Mouse (Mus musculus): ENCODE results near the gene Zfp747. TPM values are rescaled to one million over a fixed set of nuclear protein-coding genes. Genes with fewer than 3 reads are reported as not detected.
"Not testable (repeated sequence)": the region's sequence is repeated elsewhere in the genome, so short reads cannot be mapped to it uniquely, and the experiment has no call there.

Zfp747 gene
- polyA plus RNA-seq, 1 experiment from 2014 or later = 8.7 TPM

- Histone ChIP-seq H3K9ac (ENCODE audit: low read depth, low read length) (no peak overlapping the region), H3K27me3 (replicated peaks; ENCODE audit: control insufficient read depth, insufficient read depth, low read length) (no peaks in the 10 kb centered on the region; the same call in 1 of the 2 replicates), H3K4me3 (ENCODE audit: low read length) (no peak overlapping the region), H3K36me3 (ENCODE audit: control insufficient read depth, insufficient read depth, low read length) (no peaks in the 10 kb centered on the region), H3K9me3 (ENCODE audit: control insufficient read depth, low read length) (no peaks in the 10 kb centered on the region), H3K4me1 (ENCODE audit: control insufficient read depth, insufficient read depth, low read depth, low read length) (no peaks in the 10 kb centered on the region), H3K4me2 (ENCODE audit: low read length) (no peak overlapping the region), H3K27ac (ENCODE audit: low read depth, low read length) (no peak overlapping the region)
- 63% methylated on average over 3 of the region's 3 CpGs for WGBS
- ATAC-seq = no peak
Measured at GRCm38 (mm10) chr7:127400355-127400754, 24.5 kb upstream of the Zfp747 start.

- ATAC-seq = peak; percentile 19; the same call in 1 of the 2 replicates
Measured at GRCm38 (mm10) chr7:127393944-127394333, 18.1 kb upstream of the Zfp747 start.

GRCm38 (mm10) chr7:127393157-127393943 lies 17.5 kb upstream of the Zfp747 start, which contains the start of gene E430018J23Rik:
Gene E430018J23Rik (minus strand): TSS chr7:127393629.
- Histone ChIP-seq H3K9me3 (ENCODE audit: control insufficient read depth, low read length) (no peaks in the 10 kb centered on the region), H3K4me3 (ENCODE audit: low read length) (peak within 1 kb of the TSS; percentile 72), H3K36me3 (ENCODE audit: control insufficient read depth, insufficient read depth, low read length) (no peaks in the 10 kb centered on the region), H3K4me1 (ENCODE audit: control insufficient read depth, insufficient read depth, low read depth, low read length) (peaks cover 10% of the 10 kb centered on the region), H3K4me2 (ENCODE audit: low read length) (peak within 1 kb of the TSS; percentile 71), H3K9ac (ENCODE audit: low read depth, low read length) (peak within 1 kb of the TSS; percentile 89), H3K27me3 (replicated peaks; ENCODE audit: control insufficient read depth, insufficient read depth, low read length) (no peaks in the 10 kb centered on the region; the same call in 1 of the 2 replicates), H3K27ac (ENCODE audit: low read depth, low read length) (peak within 1 kb of the TSS; percentile 91)
- under 1% methylated on average over 44 of the region's 45 CpGs for WGBS
- peak; percentile 96 for ATAC-seq

More at GRCm38 (mm10) chr7:127393944-127394333, 18.1 kb upstream of the Zfp747 start:
- Histone ChIP-seq H3K4me1 (ENCODE audit: control insufficient read depth, insufficient read depth, low read depth, low read length) (peaks cover 10% of the 10 kb centered on the region), H3K4me3 (ENCODE audit: low read length) (peak overlapping the region; percentile 72), H3K27me3 (replicated peaks; ENCODE audit: control insufficient read depth, insufficient read depth, low read length) (no peaks in the 10 kb centered on the region; the same call in 1 of the 2 replicates), H3K9me3 (ENCODE audit: control insufficient read depth, low read length) (no peaks in the 10 kb centered on the region), H3K9ac (ENCODE audit: low read depth, low read length) (peak overlapping the region; percentile 89), H3K4me2 (ENCODE audit: low read length) (peak overlapping the region; percentile 71), H3K36me3 (ENCODE audit: control insufficient read depth, insufficient read depth, low read length) (no peaks in the 10 kb centered on the region), H3K27ac (ENCODE audit: low read depth, low read length) (peak overlapping the region; percentile 58)
- 22% methylated on average over 7 of the region's 7 CpGs for WGBS

- WGBS = 87% methylated on average over 8 of the region's 8 CpGs
- no peak overlapping the region for H3K27ac ChIP-seq (ENCODE audit: low read depth, low read length)
Measured at GRCm38 (mm10) chr7:127392251-127392824, 16.5 kb upstream of the Zfp747 start.

GRCm38 (mm10) chr7:127391538-127391937 lies 15.7 kb upstream of the Zfp747 start:
- Histone ChIP-seq H3K4me2 (ENCODE audit: low read length) (no peak overlapping the region), H3K4me3 (ENCODE audit: low read length) (no peak overlapping the region)
- 95% methylated on average over 16 of the region's 16 CpGs for WGBS

More at GRCm38 (mm10) chr7:127392251-127392824, 16.5 kb upstream of the Zfp747 start:
- no peaks in the 10 kb centered on the region; the same call in 1 of the 2 replicates for H3K27me3 ChIP-seq (replicated peaks; ENCODE audit: control insufficient read depth, insufficient read depth, low read length)
- H3K4me2 ChIP-seq (ENCODE audit: low read length) = peak overlapping the region; percentile 71
- no peaks in the 10 kb centered on the region for H3K9me3 ChIP-seq (ENCODE audit: control insufficient read depth, low read length)
- H3K9ac ChIP-seq (ENCODE audit: low read depth, low read length) = peak overlapping the region; percentile 89; the same call in 1 of the 2 replicates
- H3K4me1 ChIP-seq (ENCODE audit: control insufficient read depth, insufficient read depth, low read depth, low read length) = peaks cover 10% of the 10 kb centered on the region
- no peak for ATAC-seq
- H3K4me3 ChIP-seq (ENCODE audit: low read length) = peak overlapping the region; percentile 72
- no peaks in the 10 kb centered on the region for H3K36me3 ChIP-seq (ENCODE audit: control insufficient read depth, insufficient read depth, low read length)

GRCm38 (mm10) chr7:127390306-127390705 lies 14.5 kb upstream of the Zfp747 start:
- 80% methylated on average over 7 of the region's 7 CpGs for WGBS
- peaks cover 10% of the 10 kb centered on the region for H3K4me1 ChIP-seq (ENCODE audit: control insufficient read depth, insufficient read depth, low read depth, low read length)
- no peak overlapping the region for H3K4me3 ChIP-seq (ENCODE audit: low read length)
- no peak for ATAC-seq
- no peak overlapping the region for H3K9ac ChIP-seq (ENCODE audit: low read depth, low read length)
- H3K4me2 ChIP-seq (ENCODE audit: low read length) = no peak overlapping the region
- H3K27me3 ChIP-seq (replicated peaks; ENCODE audit: control insufficient read depth, insufficient read depth, low read length) = no peaks in the 10 kb centered on the region
- H3K36me3 ChIP-seq (ENCODE audit: control insufficient read depth, insufficient read depth, low read length) = no peaks in the 10 kb centered on the region
- H3K9me3 ChIP-seq (ENCODE audit: control insufficient read depth, low read length) = no peaks in the 10 kb centered on the region
- H3K27ac ChIP-seq (ENCODE audit: low read depth, low read length) = no peak overlapping the region

More at GRCm38 (mm10) chr7:127391538-127391937, 15.7 kb upstream of the Zfp747 start:
- H3K36me3 ChIP-seq (ENCODE audit: control insufficient read depth, insufficient read depth, low read length) = no peaks in the 10 kb centered on the region
- no peak overlapping the region for H3K27ac ChIP-seq (ENCODE audit: low read depth, low read length)
- H3K9ac ChIP-seq (ENCODE audit: low read depth, low read length) = no peak overlapping the region
- ATAC-seq = no peak
- H3K27me3 ChIP-seq (replicated peaks; ENCODE audit: control insufficient read depth, insufficient read depth, low read length) = no peaks in the 10 kb centered on the region; the same call in 1 of the 2 replicates
- no peaks in the 10 kb centered on the region for H3K9me3 ChIP-seq (ENCODE audit: control insufficient read depth, low read length)
- H3K4me1 ChIP-seq (ENCODE audit: control insufficient read depth, insufficient read depth, low read depth, low read length) = peaks cover 10% of the 10 kb centered on the region

GRCm38 (mm10) chr7:127388201-127388600 lies 12.4 kb upstream of the Zfp747 start:
- H3K4me3 ChIP-seq (ENCODE audit: low read length); H3K4me2 ChIP-seq (ENCODE audit: low read length); H3K27ac ChIP-seq (ENCODE audit: low read depth, low read length); H3K9ac ChIP-seq (ENCODE audit: low read depth, low read length); H3K27me3 ChIP-seq (replicated peaks; ENCODE audit: control insufficient read depth, insufficient read depth, low read length); H3K4me1 ChIP-seq (ENCODE audit: control insufficient read depth, insufficient read depth, low read depth, low read length); ATAC-seq; H3K36me3 ChIP-seq (ENCODE audit: control insufficient read depth, insufficient read depth, low read length); H3K9me3 ChIP-seq (ENCODE audit: control insufficient read depth, low read length): not testable (repeated sequence)

- H3K4me2 ChIP-seq (ENCODE audit: low read length) = peak within 1 kb of the TSS; percentile 79
- WGBS = 8% methylated on average over 32 of the region's 38 CpGs
- peak within 1 kb of the TSS; percentile 49 for H3K4me3 ChIP-seq (ENCODE audit: low read length)
- H3K36me3 ChIP-seq (ENCODE audit: control insufficient read depth, insufficient read depth, low read length) = peaks cover 3% of the 10 kb centered on the region; the same call in 1 of the 2 replicates
- no peaks in the 10 kb centered on the region for H3K4me1 ChIP-seq (ENCODE audit: control insufficient read depth, insufficient read depth, low read depth, low read length)
- no peaks in the 10 kb centered on the region for H3K27me3 ChIP-seq (replicated peaks; ENCODE audit: control insufficient read depth, insufficient read depth, low read length)
- H3K9ac ChIP-seq (ENCODE audit: low read depth, low read length) = peak within 1 kb of the TSS; percentile 74
- no peaks in the 10 kb centered on the region; the same call in 1 of the 2 replicates for H3K9me3 ChIP-seq (ENCODE audit: control insufficient read depth, low read length)
- ATAC-seq = peak; percentile 90
- H3K27ac ChIP-seq (ENCODE audit: low read depth, low read length) = peak within 1 kb of the TSS; percentile 54; the same call in 1 of the 2 replicates
Measured at GRCm38 (mm10) chr7:127386641-127387392, 11.0 kb upstream of the Zfp747 start, which contains the start of gene 9130019O22Rik. Gene 9130019O22Rik (minus strand): TSS chr7:127387166.
